Mouse (Mus musculus): ENCODE results near the gene Panx1. TPM values are rescaled to one million over a fixed set of nuclear protein-coding genes. Genes with fewer than 3 reads are reported as not detected.

Panx1 gene
- total and polyA plus RNA-seq, 2 experiments from 2014 or later, result 125 to 168 TPM

DNA sequence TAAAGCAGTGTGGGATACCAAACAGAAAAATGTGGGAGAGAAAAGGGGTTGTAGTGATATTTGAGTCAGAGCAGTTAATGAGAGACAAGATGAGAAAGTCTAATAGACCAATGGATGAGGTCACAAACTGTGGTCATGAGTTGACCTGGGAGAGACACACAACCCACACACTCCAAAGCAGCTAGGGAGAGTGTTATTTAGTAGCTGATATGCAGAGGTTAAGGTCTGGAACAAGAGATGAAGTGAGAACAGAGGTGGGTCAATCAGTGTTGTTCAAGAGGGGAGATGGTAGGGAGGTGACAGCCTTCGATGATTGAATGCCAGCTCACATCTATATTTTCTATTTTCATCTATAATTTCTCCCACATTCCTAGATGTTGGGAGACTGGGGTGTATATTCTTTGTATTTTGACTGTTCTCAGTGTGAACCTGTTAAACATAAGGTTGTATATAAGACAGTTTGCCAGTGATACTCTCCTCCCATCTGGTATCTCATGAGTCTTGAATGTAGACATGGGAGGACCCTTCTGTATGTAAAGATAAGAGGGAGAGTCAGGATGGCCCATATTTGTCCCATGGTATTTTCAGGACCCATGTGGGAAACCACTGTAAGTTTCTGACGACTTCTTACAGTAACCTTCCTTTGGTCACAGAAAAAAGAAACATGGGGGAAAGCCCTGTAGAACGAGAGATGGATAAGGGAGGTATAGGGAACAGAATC is 74.3 kb downstream of the Panx1 start:
- H3K9me3 ChIP-seq (ENCODE audit: low read length), result no peaks in the 10 kb centered on the region
- H3K27me3 ChIP-seq (ENCODE audit: insufficient read depth, low read length), result no peaks in the 10 kb centered on the region
- ATAC-seq (no peak), DNase-seq (no peak)
- H3K27ac ChIP-seq (ENCODE audit: low read depth, low read length), result no peak overlapping the region
- H3K4me1 ChIP-seq (ENCODE audit: insufficient read depth), result no peaks in the 10 kb centered on the region
- TF ChIP-seq CTCF (IDR thresholded peaks at IDR 0.05; ENCODE audit: low read depth), result no peak
- H3K4me3 ChIP-seq (ENCODE audit: low read depth, low read length), result no peak overlapping the region
- WGBS, result 82% methylated on average over 3 of the region's 3 CpGs
- no peak overlapping the region for H3K4me2 ChIP-seq (ENCODE audit: low read depth)
- no peak overlapping the region for H3K9ac ChIP-seq
- H3K36me3 ChIP-seq (ENCODE audit: insufficient read depth), result no peaks in the 10 kb centered on the region

DNA sequence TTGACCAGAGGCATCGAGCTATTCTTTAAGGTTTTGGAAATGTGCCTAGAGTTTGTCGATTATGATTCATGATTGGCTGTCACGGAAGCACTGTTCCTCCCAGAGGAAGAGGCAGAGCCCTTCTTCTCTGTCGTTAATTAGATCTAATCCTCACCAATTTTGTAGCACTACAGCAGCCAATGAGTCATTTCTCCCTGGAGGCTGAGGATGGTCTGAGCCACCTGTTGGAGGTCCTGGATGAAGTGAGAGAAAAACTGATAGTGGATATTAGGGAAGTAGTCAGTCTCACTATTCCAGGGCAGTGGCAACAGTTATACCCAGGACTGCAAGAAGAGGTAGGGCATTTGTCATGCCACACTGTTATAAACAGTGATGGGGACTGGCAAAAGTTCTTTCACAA is 75.1 kb downstream of the Panx1 start:
- no peak overlapping the region for H3K4me2 ChIP-seq (ENCODE audit: low read depth)
- H3K27me3 ChIP-seq (ENCODE audit: insufficient read depth, low read length), result no peaks in the 10 kb centered on the region
- no peaks in the 10 kb centered on the region for H3K9me3 ChIP-seq (ENCODE audit: low read length)
- 61% methylated on average over 4 of the region's 4 CpGs for WGBS
- no peak for TF ChIP-seq CTCF (IDR thresholded peaks at IDR 0.05; ENCODE audit: low read depth)
- H3K36me3 ChIP-seq (ENCODE audit: insufficient read depth), result no peaks in the 10 kb centered on the region
- no peak overlapping the region for H3K9ac ChIP-seq
- no peaks in the 10 kb centered on the region for H3K4me1 ChIP-seq (ENCODE audit: insufficient read depth)
- ATAC-seq (no peak), DNase-seq (no peak)
- no peak overlapping the region for H3K4me3 ChIP-seq (ENCODE audit: low read depth, low read length)
- H3K27ac ChIP-seq (ENCODE audit: low read depth, low read length), result no peak overlapping the region

DNA sequence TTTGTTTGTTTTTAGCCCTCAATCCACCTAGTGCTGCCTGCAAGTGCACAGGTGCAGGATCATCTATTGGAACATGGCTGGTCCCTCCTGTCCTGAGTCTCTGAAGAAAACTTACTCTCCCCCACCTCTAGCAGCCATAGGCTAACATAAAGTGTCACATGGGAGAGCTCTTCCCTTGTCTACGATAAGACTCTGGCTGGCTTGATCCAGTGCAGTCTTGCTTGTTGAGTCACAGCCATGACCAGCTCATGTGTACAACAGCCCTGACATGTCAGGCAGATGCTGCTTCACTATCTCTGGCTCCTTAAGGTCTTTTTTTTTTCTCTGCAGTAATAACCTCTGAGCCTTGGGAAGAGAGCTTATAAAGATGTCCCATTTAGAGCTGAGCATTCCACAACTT is 77.7 kb downstream of the Panx1 start:
- no peaks in the 10 kb centered on the region for H3K9me3 ChIP-seq (ENCODE audit: low read length)
- H3K4me3 ChIP-seq (ENCODE audit: low read depth, low read length), result no peak overlapping the region
- H3K9ac ChIP-seq, result no peak overlapping the region
- no peaks in the 10 kb centered on the region for H3K36me3 ChIP-seq (ENCODE audit: insufficient read depth)
- DNase-seq (no peak), ATAC-seq (no peak)
- TF ChIP-seq CTCF (IDR thresholded peaks at IDR 0.05; ENCODE audit: low read depth), result no peak
- no peak overlapping the region for H3K4me2 ChIP-seq (ENCODE audit: low read depth)
- WGBS, result 97% methylated on average over 1 of the region's 1 CpGs
- H3K27ac ChIP-seq (ENCODE audit: low read depth, low read length), result no peak overlapping the region
- no peaks in the 10 kb centered on the region for H3K27me3 ChIP-seq (ENCODE audit: insufficient read depth, low read length)
- no peaks in the 10 kb centered on the region for H3K4me1 ChIP-seq (ENCODE audit: insufficient read depth)

DNA sequence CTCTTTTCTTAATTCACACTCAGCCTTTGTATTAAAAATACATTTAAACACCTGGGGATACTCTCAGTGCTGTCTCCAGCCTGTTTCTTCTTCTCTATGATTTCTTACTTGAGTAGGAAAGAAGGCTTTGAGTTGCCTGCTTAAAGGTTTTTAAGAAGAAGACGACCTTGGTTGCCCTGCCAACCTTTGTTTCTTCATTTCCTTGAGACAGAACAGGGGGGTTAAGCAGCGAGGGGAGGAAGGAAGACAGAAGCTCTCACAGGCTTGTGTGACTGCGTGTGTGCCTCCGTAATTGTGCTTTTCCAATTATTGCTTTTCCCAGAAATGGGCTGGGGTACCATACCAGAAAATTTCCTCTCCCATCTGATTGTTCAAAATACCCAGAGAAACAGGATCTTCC is 78.5 kb downstream of the Panx1 start:
- ATAC-seq (peak; percentile 27; the same call in 1 of the 2 replicates), DNase-seq (no peak)
- no peak overlapping the region for H3K4me3 ChIP-seq (ENCODE audit: low read depth, low read length)
- no peaks in the 10 kb centered on the region for H3K9me3 ChIP-seq (ENCODE audit: low read length)
- WGBS, result 44% methylated on average over 4 of the region's 4 CpGs
- TF ChIP-seq CTCF (IDR thresholded peaks at IDR 0.05; ENCODE audit: low read depth), result no peak
- H3K9ac ChIP-seq, result no peak overlapping the region
- no peaks in the 10 kb centered on the region for H3K27me3 ChIP-seq (ENCODE audit: insufficient read depth, low read length)
- no peaks in the 10 kb centered on the region for H3K4me1 ChIP-seq (ENCODE audit: insufficient read depth)
- H3K36me3 ChIP-seq (ENCODE audit: insufficient read depth), result no peaks in the 10 kb centered on the region
- no peak overlapping the region for H3K4me2 ChIP-seq (ENCODE audit: low read depth)
- no peak overlapping the region for H3K27ac ChIP-seq (ENCODE audit: low read depth, low read length)

DNA sequence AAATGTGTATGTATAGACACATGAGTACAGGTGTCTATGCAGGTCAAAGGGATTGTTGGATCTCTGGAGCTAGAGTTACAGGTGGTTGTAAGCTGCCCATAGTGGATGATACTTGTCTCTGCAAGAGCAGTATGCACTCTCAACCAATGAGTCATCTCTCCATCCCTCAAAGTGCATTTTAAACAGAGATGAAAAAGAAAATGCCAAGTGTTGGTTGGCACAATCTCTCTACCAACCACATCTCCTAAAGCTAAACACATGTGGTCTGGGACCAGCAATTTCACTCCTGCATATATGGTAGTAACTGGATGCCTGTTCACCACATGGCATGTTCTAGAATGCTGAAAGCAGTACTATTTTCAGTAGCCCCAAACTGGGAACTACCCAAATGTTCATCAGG is 79.9 kb downstream of the Panx1 start:
- no peak overlapping the region for H3K9ac ChIP-seq
- H3K4me2 ChIP-seq (ENCODE audit: low read depth), result no peak overlapping the region
- no peak overlapping the region for H3K4me3 ChIP-seq (ENCODE audit: low read depth, low read length)
- DNase-seq (no peak), ATAC-seq (no peak)
- no peak overlapping the region for H3K27ac ChIP-seq (ENCODE audit: low read depth, low read length)
- H3K4me1 ChIP-seq (ENCODE audit: insufficient read depth), result no peaks in the 10 kb centered on the region
- H3K27me3 ChIP-seq (ENCODE audit: insufficient read depth, low read length), result no peaks in the 10 kb centered on the region
- TF ChIP-seq CTCF (IDR thresholded peaks at IDR 0.05; ENCODE audit: low read depth), result no peak
- H3K9me3 ChIP-seq (ENCODE audit: low read length), result no peaks in the 10 kb centered on the region
- no peaks in the 10 kb centered on the region for H3K36me3 ChIP-seq (ENCODE audit: insufficient read depth)

DNA sequence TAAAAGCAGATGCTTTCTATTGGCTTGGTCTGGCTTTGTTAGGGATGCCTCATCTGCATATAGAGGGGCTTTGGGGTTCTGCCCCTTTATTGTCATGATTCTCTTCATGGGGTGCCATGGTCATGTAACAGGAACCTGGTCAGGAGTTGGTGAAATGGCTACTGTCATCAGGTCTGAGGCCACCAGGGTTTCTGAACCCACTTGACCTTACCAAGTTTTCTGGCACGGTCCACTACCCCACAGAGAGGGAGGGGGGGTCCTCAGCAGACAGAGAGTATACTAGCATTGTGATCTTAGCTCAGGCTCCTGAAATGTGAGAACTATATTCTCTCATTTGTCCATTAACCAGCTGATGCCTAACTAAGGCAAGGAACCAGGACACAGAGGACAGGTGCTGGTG is 82.5 kb downstream of the Panx1 start:
- Histone ChIP-seq H3K9ac (no peak overlapping the region), H3K4me3 (ENCODE audit: low read depth, low read length) (no peak overlapping the region), H3K27me3 (ENCODE audit: insufficient read depth, low read length) (no peaks in the 10 kb centered on the region), H3K4me1 (ENCODE audit: insufficient read depth) (no peaks in the 10 kb centered on the region), H3K36me3 (ENCODE audit: insufficient read depth) (no peaks in the 10 kb centered on the region), H3K9me3 (ENCODE audit: low read length) (no peaks in the 10 kb centered on the region), H3K4me2 (ENCODE audit: low read depth) (no peak overlapping the region), H3K27ac (ENCODE audit: low read depth, low read length) (no peak overlapping the region)
- WGBS, result 92% methylated on average over 1 of the region's 1 CpGs
- no peak for ATAC-seq
- DNase-seq, result no peak
- no peak for TF ChIP-seq CTCF (IDR thresholded peaks at IDR 0.05; ENCODE audit: low read depth)

DNA sequence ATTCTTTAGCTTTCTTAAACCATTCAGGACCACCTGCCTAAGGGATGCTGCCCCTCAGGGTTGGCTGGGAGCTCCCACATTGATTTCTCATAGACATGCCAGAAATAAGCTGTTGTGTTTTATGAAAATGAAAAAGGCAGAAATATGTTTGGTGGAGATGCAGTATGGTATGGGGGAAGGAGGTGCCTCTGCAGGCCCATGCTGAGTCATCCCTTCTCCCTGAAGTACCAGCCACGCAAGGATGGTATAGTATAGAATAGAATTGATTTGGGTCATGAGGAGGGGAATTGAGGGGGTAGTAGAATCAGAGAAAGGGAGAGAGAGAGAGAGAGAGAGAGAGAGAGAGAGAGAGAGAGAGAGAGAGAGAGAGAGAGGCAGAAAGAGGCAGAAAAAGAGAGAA is 90.6 kb downstream of the Panx1 start:
- Histone ChIP-seq H3K36me3 (ENCODE audit: insufficient read depth) (no peaks in the 10 kb centered on the region), H3K4me3 (ENCODE audit: low read depth, low read length) (no peak overlapping the region), H3K27ac (ENCODE audit: low read depth, low read length) (no peak overlapping the region), H3K27me3 (ENCODE audit: insufficient read depth, low read length) (no peaks in the 10 kb centered on the region), H3K9me3 (ENCODE audit: low read length) (no peaks in the 10 kb centered on the region), H3K9ac (no peak overlapping the region), H3K4me2 (ENCODE audit: low read depth) (no peak overlapping the region), H3K4me1 (ENCODE audit: insufficient read depth) (no peaks in the 10 kb centered on the region)
- WGBS, result 80% methylated on average over 1 of the region's 1 CpGs
- TF ChIP-seq CTCF (IDR thresholded peaks at IDR 0.05; ENCODE audit: low read depth), result no peak
- no peak for DNase-seq
- no peak for ATAC-seq

Other genes with a start within 250 kb of the Panx1 start
- 1.8 and 4.0 TPM in 2 replicates for gene Gpr83, start 185.3 kb downstream of the Panx1 start, total RNA-seq (2014; rRNA removed)
- gene Gpr83, start 185.3 kb downstream of the Panx1 start, polyA plus RNA-seq (2015; fragmentation: Nextera tagmentation; extraction: Ambion mirVana), result 2.6 and 2.7 TPM in 2 replicates
- gene Izumo1r, start 141.5 kb downstream of the Panx1 start, total RNA-seq (2014; rRNA removed), result not detected in 2 replicates
- gene Izumo1r, start 141.5 kb downstream of the Panx1 start, polyA plus RNA-seq (2015; fragmentation: Nextera tagmentation; extraction: Ambion mirVana), result not detected in 2 replicates
- not detected in 2 replicates for gene Hephl1, start 66.6 kb upstream of the Panx1 start, total RNA-seq (2014; rRNA removed)
- 0.04 TPM in 1 of 2 replicates, not detected in the other for gene Hephl1, start 66.6 kb upstream of the Panx1 start, polyA plus RNA-seq (2015; fragmentation: Nextera tagmentation; extraction: Ambion mirVana)
- gene Vstm5, start 193.6 kb upstream of the Panx1 start, total RNA-seq (2014; rRNA removed), result 20.2 and 21.6 TPM in 2 replicates
- gene Vstm5, start 193.6 kb upstream of the Panx1 start, polyA plus RNA-seq (2015; fragmentation: Nextera tagmentation; extraction: Ambion mirVana), result 13.8 and 18.2 TPM in 2 replicates
- gene Med17, start 234.5 kb upstream of the Panx1 start, total RNA-seq (2014; rRNA removed), result 30.7 and 30.9 TPM in 2 replicates
- gene Med17, start 234.5 kb upstream of the Panx1 start, polyA plus RNA-seq (2015; fragmentation: Nextera tagmentation; extraction: Ambion mirVana), result 17.9 and 23.3 TPM in 2 replicates